Mouse (Mus musculus): ENCODE measurements around the gene Rtl8c. TPM values are rescaled to one million over a fixed set of nuclear protein-coding genes. Genes with fewer than 3 reads are reported as not detected.
"Not testable (repeated sequence)": the region's sequence is repeated elsewhere in the genome, so short reads cannot be mapped to it uniquely, and the experiment has no call there.

Gene Rtl8c
- polyA plus RNA-seq (2016; fragmentation: Nextera tagmentation; extraction: Ambion mirVana) = 31.6 and 31.9 TPM in 2 replicates

GRCm38 (mm10) chrX:53607242-53608121 lies at the start of gene Rtl8c:
TSS of gene Rtl8c (plus strand) at chrX:53608032.
- Histone ChIP-seq H3K9me3 (no peaks in the 10 kb centered on the region), H3K4me1 (replicated peaks) (no peaks in the 10 kb centered on the region), H3K27me3 (no peaks in the 10 kb centered on the region), H3K27ac (no peak within 1 kb of the TSS), H3K9ac (replicated peaks) (peak within 1 kb of the TSS; percentile 50), H3K36me3 (no peaks in the 10 kb centered on the region), H3K4me2 (peak within 1 kb of the TSS; percentile 60), H3K4me3 (replicated peaks) (peak within 1 kb of the TSS; percentile 43)
- WGBS = 23% methylated on average over 20 of the region's 20 CpGs
- ATAC-seq (ENCODE audit: insufficient number of reproducible peaks, insufficient read depth, low FRiP score, low TSS enrichment, low read depth) = peak; percentile 80

DNA sequence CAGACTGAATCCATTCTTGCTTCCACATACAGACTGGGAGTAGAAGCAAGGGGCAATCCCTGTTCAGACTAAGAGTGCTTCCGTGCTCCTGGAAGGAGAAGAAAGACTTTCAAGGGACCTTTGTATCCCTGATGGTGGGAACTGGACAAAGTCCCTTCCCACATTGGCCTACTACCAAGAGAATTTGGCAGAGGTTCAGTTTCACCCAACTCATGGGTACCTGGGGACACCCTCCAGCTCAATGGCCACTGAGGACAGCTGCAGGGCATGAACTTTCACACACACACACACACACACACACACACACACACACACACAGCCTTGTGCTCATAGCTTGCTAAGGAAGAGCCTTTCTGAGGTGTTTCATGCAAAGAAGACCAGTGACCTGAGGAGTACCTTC lies 28.5 kb upstream of the Rtl8c start:
- Histone ChIP-seq H3K27ac (no peak overlapping the region), H3K4me3 (replicated peaks) (no peak overlapping the region), H3K4me1 (replicated peaks) (no peaks in the 10 kb centered on the region), H3K27me3 (no peaks in the 10 kb centered on the region), H3K4me2 (no peak overlapping the region), H3K9me3 (no peaks in the 10 kb centered on the region), H3K36me3 (no peaks in the 10 kb centered on the region), H3K9ac (replicated peaks) (no peak overlapping the region)
- WGBS = 71% methylated on average over 1 of the region's 1 CpGs
- ATAC-seq (ENCODE audit: insufficient number of reproducible peaks, insufficient read depth, low FRiP score, low TSS enrichment, low read depth) = no peak

DNA sequence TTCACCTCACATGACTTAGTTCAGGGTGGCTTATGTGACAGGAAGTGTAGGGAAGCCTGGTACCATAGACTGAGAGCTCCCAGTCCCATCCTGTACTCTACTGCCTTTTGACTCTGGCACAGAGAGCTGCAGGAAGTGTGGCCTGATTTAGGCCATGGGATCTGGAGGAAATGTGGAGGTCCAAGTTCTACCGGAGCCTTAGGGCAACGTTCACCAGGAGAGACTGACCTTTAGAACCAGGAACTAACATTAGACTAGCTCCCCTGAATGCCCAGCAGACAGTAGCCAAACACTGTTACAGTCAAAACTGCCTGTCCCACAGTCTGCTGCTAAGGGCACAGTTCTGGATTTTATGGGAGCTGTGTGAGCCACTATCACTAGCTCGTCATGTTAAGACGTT lies 26.4 kb upstream of the Rtl8c start:
- H3K9me3 ChIP-seq; ATAC-seq (ENCODE audit: insufficient number of reproducible peaks, insufficient read depth, low FRiP score, low TSS enrichment, low read depth); H3K27ac ChIP-seq; H3K27me3 ChIP-seq; H3K4me3 ChIP-seq (replicated peaks); H3K4me1 ChIP-seq (replicated peaks); H3K9ac ChIP-seq (replicated peaks); H3K4me2 ChIP-seq; H3K36me3 ChIP-seq: not testable (repeated sequence)
- 78% methylated on average over 2 of the region's 4 CpGs for WGBS

DNA sequence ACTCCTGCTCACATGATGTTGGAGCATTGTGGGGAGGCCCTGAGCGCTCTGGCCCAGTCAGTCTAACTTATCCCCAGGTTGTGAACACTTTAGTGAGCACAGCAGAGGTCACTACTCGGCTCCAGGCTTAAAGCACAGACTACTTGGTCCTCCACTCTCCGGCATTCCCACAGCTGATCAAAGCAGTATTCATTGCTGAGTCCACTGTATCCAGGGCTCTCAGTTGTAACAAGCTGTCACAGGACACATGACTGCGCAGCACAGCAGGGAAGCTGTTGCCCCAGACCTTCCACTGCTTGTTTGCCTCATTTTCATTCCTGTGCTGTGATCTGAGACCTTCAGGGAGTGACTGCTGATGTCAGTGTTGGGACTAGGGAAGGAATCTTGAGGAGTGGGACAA lies 24.4 kb upstream of the Rtl8c start:
- not testable (repeated sequence) for ATAC-seq (ENCODE audit: insufficient number of reproducible peaks, insufficient read depth, low FRiP score, low TSS enrichment, low read depth); H3K4me2 ChIP-seq; H3K4me1 ChIP-seq (replicated peaks); H3K9me3 ChIP-seq; H3K4me3 ChIP-seq (replicated peaks); H3K27ac ChIP-seq; H3K36me3 ChIP-seq; H3K27me3 ChIP-seq; H3K9ac ChIP-seq (replicated peaks)
- 69% methylated on average over 4 of the region's 4 CpGs for WGBS

GRCm38 (mm10) chrX:53599993-53600392 lies 7.8 kb upstream of the Rtl8c start:
- H3K4me1 ChIP-seq (replicated peaks); H3K9me3 ChIP-seq; H3K9ac ChIP-seq (replicated peaks); H3K27me3 ChIP-seq; H3K27ac ChIP-seq; ATAC-seq (ENCODE audit: insufficient number of reproducible peaks, insufficient read depth, low FRiP score, low TSS enrichment, low read depth); H3K4me2 ChIP-seq; H3K36me3 ChIP-seq; H3K4me3 ChIP-seq (replicated peaks): not testable (repeated sequence)
- WGBS = 36% methylated on average over 2 of the region's 2 CpGs

GRCm38 (mm10) chrX:53606176-53606575 lies 1.7 kb upstream of the Rtl8c start:
- not testable (repeated sequence) for H3K36me3 ChIP-seq; H3K4me3 ChIP-seq (replicated peaks); ATAC-seq (ENCODE audit: insufficient number of reproducible peaks, insufficient read depth, low FRiP score, low TSS enrichment, low read depth); H3K27ac ChIP-seq; H3K9ac ChIP-seq (replicated peaks); H3K27me3 ChIP-seq; H3K4me1 ChIP-seq (replicated peaks); H3K9me3 ChIP-seq; H3K4me2 ChIP-seq
- 20% methylated on average over 1 of the region's 1 CpGs for WGBS

DNA sequence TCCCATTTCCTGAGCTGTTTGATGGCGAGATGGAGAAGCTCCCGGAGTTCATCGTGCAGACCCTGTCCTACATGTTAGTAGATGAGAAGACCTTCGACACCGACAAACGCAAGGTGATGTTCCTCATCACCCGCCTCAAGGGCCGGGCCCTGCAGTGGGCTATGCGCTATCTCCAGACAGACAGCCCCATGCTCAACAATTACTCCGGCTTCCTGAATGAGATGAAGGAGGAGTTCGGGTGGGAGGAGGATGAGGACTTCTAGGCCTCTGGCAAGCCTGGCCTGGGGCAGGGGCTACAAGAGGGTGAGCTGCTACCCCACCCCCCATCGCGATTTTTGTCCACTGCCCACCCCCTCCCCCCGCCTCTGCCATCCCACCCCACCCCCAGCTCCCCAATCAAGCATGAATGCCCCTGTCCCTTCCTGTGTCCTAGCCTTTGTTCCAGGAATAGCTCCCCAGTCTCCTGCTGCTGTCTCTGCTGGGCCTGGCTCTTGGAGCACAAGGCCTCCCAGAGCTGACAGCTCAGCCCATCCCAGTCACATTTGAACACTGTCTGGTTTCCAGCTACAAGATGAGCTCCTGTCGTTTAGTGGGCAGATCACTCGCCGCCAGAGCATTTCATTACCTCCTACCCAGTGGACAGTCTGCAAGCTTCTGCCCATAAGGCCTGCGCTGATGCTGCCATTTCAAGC lies 436 bp downstream of the Rtl8c start:
- peak; percentile 16; the same call in 1 of the 2 replicates for ATAC-seq (ENCODE audit: insufficient number of reproducible peaks, insufficient read depth, low FRiP score, low TSS enrichment, low read depth)
- Histone ChIP-seq H3K27ac (no peak overlapping the region), H3K4me2 (peak overlapping the region; percentile 60), H3K4me1 (replicated peaks) (no peaks in the 10 kb centered on the region), H3K9me3 (no peaks in the 10 kb centered on the region), H3K4me3 (replicated peaks) (peak overlapping the region; percentile 43), H3K36me3 (no peaks in the 10 kb centered on the region), H3K27me3 (no peaks in the 10 kb centered on the region), H3K9ac (replicated peaks) (peak overlapping the region; percentile 50)
- WGBS = 20% methylated on average over 18 of the region's 18 CpGs

GRCm38 (mm10) chrX:53608879-53609278 lies 1.0 kb downstream of the Rtl8c start, which contains the start of gene Gm14597:
TSS of gene Gm14597 (minus strand) at chrX:53608979.
- peak within 1 kb of the TSS; percentile 50 for H3K9ac ChIP-seq (replicated peaks)
- H3K4me3 ChIP-seq (replicated peaks) = peak within 1 kb of the TSS; percentile 43
- H3K9me3 ChIP-seq; H3K27me3 ChIP-seq; H3K27ac ChIP-seq; ATAC-seq (ENCODE audit: insufficient number of reproducible peaks, insufficient read depth, low FRiP score, low TSS enrichment, low read depth); H3K4me1 ChIP-seq (replicated peaks); H3K36me3 ChIP-seq: not testable (repeated sequence)
- WGBS = 81% methylated on average over 3 of the region's 4 CpGs
- peak within 1 kb of the TSS; percentile 60 for H3K4me2 ChIP-seq

- no peak for ATAC-seq (ENCODE audit: insufficient number of reproducible peaks, insufficient read depth, low FRiP score, low TSS enrichment, low read depth)
- 1% methylated on average over 3 of the region's 3 CpGs for WGBS
- Histone ChIP-seq H3K4me3 (replicated peaks) (no peak overlapping the region), H3K9ac (replicated peaks) (no peak overlapping the region), H3K27ac (no peak overlapping the region), H3K4me2 (no peak overlapping the region), H3K36me3 (no peaks in the 10 kb centered on the region), H3K27me3 (no peaks in the 10 kb centered on the region), H3K9me3 (no peaks in the 10 kb centered on the region), H3K4me1 (replicated peaks) (no peaks in the 10 kb centered on the region)
Measured at GRCm38 (mm10) chrX:53610571-53610970, 2.7 kb downstream of the Rtl8c start.

GRCm38 (mm10) chrX:53611395-53611794 lies 3.6 kb downstream of the Rtl8c start:
- H3K4me1 ChIP-seq (replicated peaks); H3K4me2 ChIP-seq: not testable (repeated sequence)

GRCm38 (mm10) chrX:53638107-53638506 lies 30.3 kb downstream of the Rtl8c start:
- ATAC-seq (ENCODE audit: insufficient number of reproducible peaks, insufficient read depth, low FRiP score, low TSS enrichment, low read depth); H3K36me3 ChIP-seq: not testable (repeated sequence)
- 75% methylated on average over 3 of the region's 3 CpGs for whole genome bisulfite sequencing

More at GRCm38 (mm10) chrX:53611395-53611794, 3.6 kb downstream of the Rtl8c start:
- not testable (repeated sequence) for H3K4me3 ChIP-seq (replicated peaks); H3K36me3 ChIP-seq; H3K9me3 ChIP-seq; H3K27ac ChIP-seq; ATAC-seq (ENCODE audit: insufficient number of reproducible peaks, insufficient read depth, low FRiP score, low TSS enrichment, low read depth); H3K27me3 ChIP-seq; H3K9ac ChIP-seq (replicated peaks)

More at GRCm38 (mm10) chrX:53638107-53638506, 30.3 kb downstream of the Rtl8c start:
- H3K27me3 ChIP-seq; H3K27ac ChIP-seq; H3K4me3 ChIP-seq (replicated peaks); H3K9ac ChIP-seq (replicated peaks); H3K4me2 ChIP-seq; H3K4me1 ChIP-seq (replicated peaks); H3K9me3 ChIP-seq: not testable (repeated sequence)

All from limb, embryonic 12.5 days (tissue).